Comparison of ENCODE assay signal across 8 mouse cellular contexts in genomic region chr15:83223208-83223962, GRCm38 (mm10). TPM values are rescaled to one million over a fixed set of nuclear protein-coding genes. Genes with fewer than 3 reads are reported as not detected.
DNase-seq lines count a peak whose midpoint lies in the region; ATAC-seq lines count a peak whose summit lies in the region.

No protein-coding gene starts in this region.

- H3K4me1 ChIP-seq in hindbrain, embryonic 15.5 days (replicated peaks), result peaks cover 18% of the 10 kb centered on the region
- H3K4me1 ChIP-seq in liver, embryonic 11.5 days (replicated peaks; ENCODE audit: control insufficient read depth, insufficient read depth, low read length), result peaks cover 14% of the 10 kb centered on the region
- H3K4me1 ChIP-seq in neural tube, embryonic 11.5 days (ENCODE audit: control insufficient read depth, insufficient read depth, low read length), result peaks cover 5% of the 10 kb centered on the region; the same call in 1 of the 2 replicates

- no peaks in the 10 kb centered on the region for H3K9me3 ChIP-seq in hindbrain, embryonic 15.5 days
- H3K9me3 ChIP-seq in liver, embryonic 11.5 days (ENCODE audit: control insufficient read depth, low read length), result no peaks in the 10 kb centered on the region
- H3K9me3 ChIP-seq in neural tube, embryonic 11.5 days (ENCODE audit: control insufficient read depth, low read length), result no peaks in the 10 kb centered on the region

- H3K4me2 ChIP-seq in hindbrain, embryonic 15.5 days, result 0 out of 2 replicates have a peak overlapping the region, but pooled peaks have one; percentile 5
- H3K4me2 ChIP-seq in liver, embryonic 11.5 days, result peak overlapping the region; percentile 12; the same call in 1 of the 2 replicates
- H3K4me2 ChIP-seq in neural tube, embryonic 11.5 days (ENCODE audit: low read depth), result no peak overlapping the region

- peak; percentile 66; the same call in 1 of the 2 replicates for ATAC-seq in hindbrain, embryonic 15.5 days (ENCODE audit: low FRiP score, low read depth)
- peak; percentile 61; the same call in 1 of the 2 replicates for ATAC-seq in liver, embryonic 11.5 days (replicated peaks; ENCODE audit: low FRiP score)
- ATAC-seq in neural tube, embryonic 11.5 days (ENCODE audit: insufficient read depth, low FRiP score, low TSS enrichment), result no peak
- no peak for ATAC-seq in frontal cortex, adult (ENCODE audit: low TSS enrichment)

- H3K27me3 ChIP-seq in hindbrain, embryonic 15.5 days, result no peaks in the 10 kb centered on the region
- no peaks in the 10 kb centered on the region for H3K27me3 ChIP-seq in liver, embryonic 11.5 days (replicated peaks; ENCODE audit: control insufficient read depth, insufficient read depth, low read length)
- no peaks in the 10 kb centered on the region for H3K27me3 ChIP-seq in neural tube, embryonic 11.5 days (ENCODE audit: control insufficient read depth, insufficient read depth, low read length)

- peak overlapping the region; percentile 67 for H3K27ac ChIP-seq in hindbrain, embryonic 15.5 days (replicated peaks)
- H3K27ac ChIP-seq in liver, embryonic 11.5 days (ENCODE audit: low read depth, low read length), result peak overlapping the region; percentile 68
- H3K27ac ChIP-seq in neural tube, embryonic 11.5 days (ENCODE audit: low read depth, low read length), result peak overlapping the region; percentile 34; the same call in 1 of the 2 replicates

- H3K36me3 ChIP-seq in hindbrain, embryonic 15.5 days, result no peaks in the 10 kb centered on the region
- no peaks in the 10 kb centered on the region for H3K36me3 ChIP-seq in liver, embryonic 11.5 days (ENCODE audit: control insufficient read depth, insufficient read depth, low read length)
- H3K36me3 ChIP-seq in neural tube, embryonic 11.5 days (ENCODE audit: control insufficient read depth, insufficient read depth, low read length), result no peaks in the 10 kb centered on the region

- H3K4me3 ChIP-seq in hindbrain, embryonic 15.5 days, result no peak overlapping the region
- H3K4me3 ChIP-seq in liver, embryonic 11.5 days (ENCODE audit: low read depth, low read length), result no peak overlapping the region
- H3K4me3 ChIP-seq in neural tube, embryonic 11.5 days (ENCODE audit: low read depth, low read length), result no peak overlapping the region

- no peak overlapping the region for H3K9ac ChIP-seq in hindbrain, embryonic 15.5 days
- H3K9ac ChIP-seq in liver, embryonic 11.5 days (ENCODE audit: low read depth, low read length), result no peak overlapping the region
- H3K9ac ChIP-seq in neural tube, embryonic 11.5 days (ENCODE audit: low read length), result peak overlapping the region; percentile 23; the same call in 1 of the 2 replicates

- DNase-seq in 3134 (ENCODE audit: extremely low read depth, insufficient read length, low spot score), result peak; percentile 76
- DNase-seq in adrenal gland, postnatal 10 days, result peak; percentile 67
- DNase-seq in gastrocnemius, adult 8-10 months (ENCODE audit: low spot score in 2 of 2), result peak; percentile 51 to 68
- peak; percentile 63 for DNase-seq in liver, embryonic 11.5 days (ENCODE audit: low spot score)
- peak; percentile 74 for DNase-seq in neural tube, embryonic 11.5 days (ENCODE audit: low spot score)
- DNase-seq in cerebellum, adult 11-12 months, result no peak

- WGBS in hindbrain, embryonic 15.5 days, result 42% methylated on average over 11 of the region's 11 CpGs
- WGBS in liver, embryonic 11.5 days, result 46% methylated on average over 11 of the region's 11 CpGs
- 39% methylated on average over 11 of the region's 11 CpGs for WGBS in neural tube, embryonic 11.5 days

RNA-seq across cellular contexts. Expression of gene A4galt, which starts 28.2 kb away (rescaled TPM):
- total RNA-seq in adrenal gland, postnatal 10 days (2021), result 10 to 100 TPM; 12.3 to 12.8 TPM
- 1 to 10 TPM; 1.0 to 2.3 (median 2.0) TPM for total RNA-seq in gastrocnemius, adult 8-10 months (2022)
- polyA plus RNA-seq in hindbrain, embryonic 15.5 days (2015; fragmentation: Nextera tagmentation; extraction: Ambion mirVana), result 4.6 and 5.2 TPM in 2 replicates
- polyA plus RNA-seq in liver, embryonic 11.5 days (2014; fragmentation: Nextera tagmentation; extraction: Ambion mirVana), result 0.12 TPM in 1 of 2 replicates, not detected in the other
- 0.60 and 0.81 TPM in 2 replicates for polyA plus RNA-seq in neural tube, embryonic 11.5 days (2014; fragmentation: Nextera tagmentation; extraction: Ambion mirVana)

RNA-seq across cellular contexts. Expression of gene Cyb5r3, which starts 51.0 kb away (rescaled TPM):
- 100 to 1,000 TPM; 176 to 199 TPM for total RNA-seq in adrenal gland, postnatal 10 days (2021)
- 10 to 100 TPM; 40.7 to 56.5 (median 45.0) TPM for total RNA-seq in gastrocnemius, adult 8-10 months (2022)
- 116 and 144 TPM in 2 replicates for polyA plus RNA-seq in hindbrain, embryonic 15.5 days (2015; fragmentation: Nextera tagmentation; extraction: Ambion mirVana)
- 210 and 219 TPM in 2 replicates for polyA plus RNA-seq in liver, embryonic 11.5 days (2014; fragmentation: Nextera tagmentation; extraction: Ambion mirVana)
- polyA plus RNA-seq in neural tube, embryonic 11.5 days (2014; fragmentation: Nextera tagmentation; extraction: Ambion mirVana), result 175 and 179 TPM in 2 replicates

Comparison
In these comparisons a context has a peak if more than half of its experiments do, and no peak if none do; other contexts are left out.
1. ATAC-seq: peak in hindbrain, embryonic 15.5 days (single experiment) and liver, embryonic 11.5 days (single experiment); none in neural tube, embryonic 11.5 days (single experiment) and frontal cortex, adult (single experiment).
2. Peak in every context shown above with its lines, with median percentiles within 50 percentile points of each other: H3K27ac ChIP-seq.